Mouse (Mus musculus): ENCODE data around the gene Slc16a12.

DNA sequence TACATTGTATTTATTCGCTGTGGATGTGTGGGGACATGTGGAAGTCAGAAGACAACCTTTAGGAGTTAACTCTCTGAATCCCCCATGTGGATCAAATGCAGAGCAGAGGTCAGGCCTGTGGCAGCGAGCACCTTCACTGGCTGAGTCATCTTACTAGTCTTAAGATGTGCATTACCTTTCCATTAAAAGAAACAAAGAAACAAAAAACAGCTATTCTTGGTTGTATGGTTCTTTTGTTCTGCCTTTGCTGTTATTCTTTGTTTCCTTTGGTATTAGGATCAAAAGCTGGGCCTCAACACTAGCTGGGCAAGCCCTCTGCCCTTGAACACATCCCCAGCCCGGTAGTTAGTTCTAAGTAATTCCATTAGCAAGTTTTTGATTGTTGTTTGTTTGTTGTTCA, 9.2 kb downstream of the Slc16a12 start:
- TF ChIP-seq CTCF (IDR thresholded peaks at IDR 0.05; ENCODE audit: low read depth, low read length) = no peak
- TF ChIP-seq EP300 (IDR thresholded peaks at IDR 0.05; ENCODE audit: insufficient read depth, low read depth, low read length) = no peak
- TF ChIP-seq POLR2A (IDR thresholded peaks at IDR 0.05; ENCODE audit: insufficient read depth, low read length) = no peak

All from ES-Bruce4 (cell line).